ENCODE assay signal across 14 mouse cellular contexts in genomic region chr3:145618299-145618698, GRCm38 (mm10). TPM values are rescaled to one million over a fixed set of nuclear protein-coding genes. Genes with fewer than 3 reads are reported as not detected.
A peak's percentile ranks its signal among the peaks of the same experiment; 100 is the strongest.
DNase-seq lines count a peak whose midpoint lies in the region; ATAC-seq lines count a peak whose summit lies in the region.
"Had no signal": no experiment of that assay in that cellular context is flagged by ENCODE, and none has a peak within 500 bp of the region (broad histone marks: within the 10 kb centered on the region; RNA-seq: fewer than 3 reads in every experiment).

No protein-coding gene starts in this region.

- 72% methylated on average over 9 of the region's 9 CpGs for WGBS in intestine, embryonic 16.5 days
- 72% methylated on average over 9 of the region's 9 CpGs for WGBS in intestine, embryonic 15.5 days

- intact Hi-C loops in left cerebral cortex, postnatal 14 days (cut with DNase I) = no loop called here

- no peaks in the 10 kb centered on the region for H3K9me3 ChIP-seq in intestine, embryonic 16.5 days (ENCODE audit: control insufficient read depth, low read length)
- no peaks in the 10 kb centered on the region for H3K9me3 ChIP-seq in intestine, embryonic 15.5 days
- H3K9me3 ChIP-seq: hindbrain, embryonic 15.5 days had no signal

- H3K9ac ChIP-seq in intestine, embryonic 16.5 days (ENCODE audit: low read depth, low read length) = no peak overlapping the region
- no peak overlapping the region for H3K9ac ChIP-seq in intestine, embryonic 15.5 days
- H3K9ac ChIP-seq: forebrain, postnatal 0 days; hindbrain, embryonic 15.5 days had no signal

- peak; percentile 48 for DNase-seq in CD4-positive helper T cell, adult 2 months (ENCODE audit: low read depth, low spot score)
- DNase-seq in adrenal gland, postnatal 14 days = no peak
- DNase-seq in left cerebral cortex, postnatal 14 days (ENCODE audit: low spot score in 2 of 2) = no peak
- no peak for DNase-seq in ovary, adult 18-20 months (ENCODE audit: low spot score)
- DNase-seq: cerebellum, adult 8-10 months; forebrain, postnatal 0 days; gastrocnemius, postnatal 25 days; right cerebral cortex, postnatal 25 days had no signal

- no peak overlapping the region for H3K4me3 ChIP-seq in intestine, embryonic 16.5 days (ENCODE audit: low read length)
- no peak overlapping the region for H3K4me3 ChIP-seq in intestine, embryonic 15.5 days (replicated peaks)
- H3K4me3 ChIP-seq: hindbrain, embryonic 15.5 days had no signal

- H3K27ac ChIP-seq in intestine, embryonic 16.5 days (ENCODE audit: low read length) = no peak overlapping the region
- no peak overlapping the region for H3K27ac ChIP-seq in intestine, embryonic 15.5 days
- H3K27ac ChIP-seq: hindbrain, embryonic 15.5 days; macrophage had no signal

- H3K27me3 ChIP-seq in intestine, embryonic 16.5 days (replicated peaks; ENCODE audit: control insufficient read depth, insufficient read depth, low read length) = no peaks in the 10 kb centered on the region
- no peaks in the 10 kb centered on the region for H3K27me3 ChIP-seq in intestine, embryonic 15.5 days (replicated peaks)
- H3K27me3 ChIP-seq: hindbrain, embryonic 15.5 days had no signal

- H3K4me1 ChIP-seq in intestine, embryonic 16.5 days (ENCODE audit: control insufficient read depth, insufficient read depth, low read length) = no peaks in the 10 kb centered on the region
- peaks cover 4% of the 10 kb centered on the region; the same call in 1 of the 2 replicates for H3K4me1 ChIP-seq in intestine, embryonic 15.5 days (replicated peaks)

- ATAC-seq in intestine, embryonic 16.5 days = peak; percentile 34; the same call in 1 of the 2 replicates
- ATAC-seq in intestine, embryonic 15.5 days = no peak
- ATAC-seq in common myeloid progenitor, adult 5-6 weeks (replicated peaks; ENCODE audit: low read depth, poor library complexity, severe bottlenecking) = peak; percentile 63
- ATAC-seq in megakaryocyte-erythroid progenitor cell, adult 5-6 weeks (replicated peaks; ENCODE audit: low FRiP score, low TSS enrichment, poor library complexity, severe bottlenecking) = 0 out of 2 replicates have a peak, but pooled peaks have one; percentile 8
- ATAC-seq: forebrain, postnatal 0 days had no signal

- H3K36me3 ChIP-seq in intestine, embryonic 16.5 days (ENCODE audit: control insufficient read depth, insufficient read depth, low read length) = no peaks in the 10 kb centered on the region
- no peaks in the 10 kb centered on the region for H3K36me3 ChIP-seq in intestine, embryonic 15.5 days
- H3K36me3 ChIP-seq: hindbrain, embryonic 15.5 days had no signal

- H3K4me2 ChIP-seq in intestine, embryonic 16.5 days (ENCODE audit: low read depth, low read length) = no peak overlapping the region
- H3K4me2 ChIP-seq in intestine, embryonic 15.5 days (replicated peaks) = no peak overlapping the region
- H3K4me2 ChIP-seq: hindbrain, embryonic 15.5 days had no signal

RNA-seq across cellular contexts. Expression of gene Ccn1, which starts 31.5 kb away (rescaled TPM):
- 50.3 and 55.5 TPM in 2 replicates for polyA plus RNA-seq in intestine, embryonic 16.5 days (2015; fragmentation: Nextera tagmentation; extraction: Ambion mirVana)
- polyA plus RNA-seq in intestine, embryonic 15.5 days (2015; fragmentation: Nextera tagmentation; extraction: Ambion mirVana) = 48.0 and 50.4 TPM in 2 replicates
- 0.27 and 0.34 TPM in 2 replicates for total RNA-seq in common myeloid progenitor, adult 5-6 weeks (2017)
- not detected in 2 replicates for total RNA-seq in megakaryocyte-erythroid progenitor cell, adult 5-6 weeks (2014; fragmentation: Nextera tagmentation)
- total RNA-seq in megakaryocyte-erythroid progenitor cell, adult 5-6 weeks (2017) = 1.9 TPM in 1 of 2 replicates, not detected in the other
- 25.5 and 27.8 TPM in 2 replicates for total RNA-seq in adrenal gland, postnatal 14 days (2021)
- total RNA-seq in left cerebral cortex, postnatal 14 days (2021) = 1 to 10 TPM; 5.6 to 9.4 TPM

RNA-seq across cellular contexts. Expression of gene Znhit6, which starts 42.3 kb away (rescaled TPM):
- polyA plus RNA-seq in intestine, embryonic 16.5 days (2015; fragmentation: Nextera tagmentation; extraction: Ambion mirVana) = 23.5 and 28.4 TPM in 2 replicates
- polyA plus RNA-seq in intestine, embryonic 15.5 days (2015; fragmentation: Nextera tagmentation; extraction: Ambion mirVana) = 32.1 and 33.7 TPM in 2 replicates
- 32.7 and 34.0 TPM in 2 replicates for total RNA-seq in common myeloid progenitor, adult 5-6 weeks (2017)
- total RNA-seq in megakaryocyte-erythroid progenitor cell, adult 5-6 weeks (2014; fragmentation: Nextera tagmentation) = 33.5 and 44.3 TPM in 2 replicates
- total RNA-seq in megakaryocyte-erythroid progenitor cell, adult 5-6 weeks (2017) = 38.1 and 49.5 TPM in 2 replicates
- total RNA-seq in adrenal gland, postnatal 14 days (2021) = 22.1 and 24.0 TPM in 2 replicates
- total RNA-seq in left cerebral cortex, postnatal 14 days (2021) = 10 to 100 TPM; 16.4 to 17.7 TPM
